Mouse (Mus musculus) small intestine, adult 2 months (tissue): ENCODE data around the gene Clca3a1.
"Not testable (repeated sequence)": the region's sequence is repeated elsewhere in the genome, so short reads cannot be mapped to it uniquely, and the experiment has no call there.

Experiments used
- CTCF ChIP-seq: fragments of 200-500 bp; IDR thresholded peaks from 2 replicates; pipeline ENCODE4 v1.5.1; 2012; ENCODE audit warnings: low read depth, mild to moderate bottlenecking, control low read depth, inconsistent platforms, low read length, moderate library complexity, mixed read lengths; ENCODE audit not compliant: insufficient replicate concordance, insufficient read length; ENCODE audit errors: extremely low read depth
- POLR2A ChIP-seq: fragments of 200-500 bp; IDR thresholded peaks from 2 replicates; pipeline ENCODE4 v1.6.1; 2012; ENCODE audit warnings: low read depth, mild to moderate bottlenecking, control low read depth, inconsistent platforms, low read length, moderate library complexity

DNA sequence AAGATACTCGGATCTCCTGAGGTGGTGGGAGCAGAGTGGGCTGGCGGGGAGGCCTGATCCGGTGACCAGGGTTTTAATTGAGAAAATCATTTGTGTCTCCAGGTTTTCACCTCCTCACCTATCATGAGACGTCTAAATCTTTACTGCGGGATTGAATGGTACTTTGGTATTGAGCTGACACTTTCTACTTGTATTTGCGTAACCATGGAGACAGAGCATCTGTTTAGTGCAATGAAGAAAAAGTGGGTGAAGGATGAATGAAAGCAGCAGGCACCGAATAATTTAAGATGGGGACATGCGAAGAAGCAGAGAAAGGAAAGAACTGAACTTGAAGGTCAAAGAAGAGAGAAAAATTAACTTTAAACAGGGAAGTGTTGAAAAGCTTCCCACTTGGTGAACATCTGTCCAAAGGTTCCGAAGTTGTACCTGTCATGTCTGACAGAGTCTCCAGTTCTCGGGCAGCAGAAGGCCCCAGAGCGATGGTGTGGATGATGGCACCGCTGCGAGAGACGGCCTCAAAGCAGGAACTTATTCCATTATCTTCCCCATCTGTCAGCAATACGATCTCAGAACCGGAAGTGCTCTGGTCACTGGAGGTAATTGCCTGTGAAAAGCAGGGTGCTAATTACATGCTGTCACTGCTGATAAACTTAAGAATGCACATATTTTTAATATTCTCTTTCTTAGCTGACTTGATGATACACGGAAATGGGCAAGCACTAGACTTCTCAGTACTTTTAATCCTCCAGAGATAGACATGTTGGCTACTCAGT lies 47.6 kb upstream of the Clca3a1 start:
- TF ChIP-seq POLR2A, CTCF: not testable (repeated sequence)
